Mouse (Mus musculus): ENCODE measurements at regions not wholly inside any gene's neighbourhood (a gene's known extent, or its start where the extent isn't known, plus 50 kb on each side); places are given as distances from the start of the nearest gene placed in this dataset.
A peak's percentile ranks its signal among the peaks of the same experiment; 100 is the strongest.
"Not testable (repeated sequence)": the region's sequence is repeated elsewhere in the genome, so short reads cannot be mapped to it uniquely, and the experiment has no call there.

DNA sequence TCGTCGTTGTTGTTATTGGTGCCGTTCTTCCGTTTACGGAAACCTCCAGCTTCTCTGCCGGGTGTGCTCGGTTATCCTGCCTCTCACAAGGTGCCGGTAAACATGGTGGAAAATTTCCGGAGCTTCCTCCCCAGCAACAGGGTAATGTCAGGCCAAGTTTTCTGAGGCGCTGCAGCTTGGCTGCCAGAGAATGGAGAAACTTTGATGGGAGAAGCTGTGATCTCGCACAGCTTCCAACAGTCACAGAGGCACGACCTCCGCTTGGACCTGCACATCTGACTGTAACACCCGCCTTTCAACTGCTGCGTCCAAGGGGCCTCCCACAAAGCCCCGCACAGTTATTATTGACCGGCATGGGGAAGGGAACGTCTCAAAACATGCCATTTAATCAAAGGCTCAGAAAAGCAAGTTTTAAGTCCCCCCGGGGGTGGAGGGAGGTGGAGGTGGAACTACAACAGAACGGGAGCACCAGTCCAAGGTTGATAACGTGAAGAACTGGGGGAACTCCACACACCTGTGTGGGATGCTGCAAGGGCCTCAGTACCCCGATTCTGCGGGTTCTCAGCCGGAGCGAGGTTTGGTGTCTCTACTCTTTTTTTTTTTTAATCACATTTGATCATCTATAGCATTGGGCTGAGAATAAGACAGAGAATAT is 299.1 kb downstream of the Vrk1 start:
- no peak for DNase-seq (ENCODE audit: low spot score)

DNA sequence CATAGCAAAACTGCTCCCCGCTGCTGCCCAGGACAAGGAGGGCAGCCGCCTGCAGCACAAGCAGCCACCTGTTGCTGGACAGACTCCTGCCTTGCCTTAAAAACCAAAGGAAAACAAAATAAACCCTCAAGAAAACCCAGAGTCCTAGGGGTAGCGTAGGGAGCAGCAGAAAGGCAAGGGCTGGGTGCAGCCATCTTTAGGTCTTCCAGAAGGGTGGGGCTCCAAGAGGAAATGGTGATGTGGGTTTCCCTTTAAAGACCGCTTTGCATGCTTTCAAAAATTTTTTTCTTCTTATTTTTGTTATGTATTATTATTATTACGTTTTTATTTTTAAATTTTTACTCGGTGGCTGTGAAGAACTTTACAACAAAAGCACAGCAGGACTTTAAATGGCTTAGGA is 300.1 kb downstream of the Vrk1 start:
- DNase-seq (ENCODE audit: low spot score) = no peak

DNA sequence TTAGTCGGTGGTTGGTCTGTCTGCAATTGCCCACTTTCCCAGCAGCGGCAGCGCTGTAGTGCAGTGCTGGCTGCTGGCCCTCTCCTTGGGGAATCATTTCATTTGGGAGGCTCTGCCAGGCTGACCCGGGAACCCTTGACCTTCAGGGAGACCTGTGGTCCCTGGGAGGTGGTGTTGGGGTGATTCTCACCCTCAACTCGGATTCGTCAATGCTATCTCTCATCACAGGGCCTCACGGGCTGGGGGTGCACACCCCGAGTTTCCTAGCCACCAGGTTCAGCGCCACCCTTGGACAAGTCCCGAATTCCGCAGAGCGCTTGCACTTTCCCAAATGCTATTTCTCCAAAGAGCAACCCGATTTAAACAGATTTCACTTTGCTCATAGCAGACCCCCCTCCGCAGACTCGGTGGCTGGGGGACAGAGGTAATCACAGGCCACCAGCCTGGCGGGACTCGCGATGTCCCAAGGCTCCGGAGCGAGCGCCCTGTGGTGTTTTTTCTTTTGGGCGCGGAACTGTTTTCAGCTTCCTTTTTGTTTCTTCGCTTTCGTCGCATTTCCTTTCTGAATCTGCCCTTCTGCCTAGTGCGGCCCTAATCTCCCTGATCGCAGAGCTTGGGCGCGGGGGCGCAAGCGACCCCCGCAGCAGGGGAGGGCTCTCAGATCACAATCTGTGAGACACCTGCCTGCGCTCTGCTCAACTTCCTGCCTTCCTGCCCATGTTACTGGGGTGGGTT is 300.7 kb downstream of the Vrk1 start:
- DNase-seq (ENCODE audit: low spot score) = peak; percentile 1

DNA sequence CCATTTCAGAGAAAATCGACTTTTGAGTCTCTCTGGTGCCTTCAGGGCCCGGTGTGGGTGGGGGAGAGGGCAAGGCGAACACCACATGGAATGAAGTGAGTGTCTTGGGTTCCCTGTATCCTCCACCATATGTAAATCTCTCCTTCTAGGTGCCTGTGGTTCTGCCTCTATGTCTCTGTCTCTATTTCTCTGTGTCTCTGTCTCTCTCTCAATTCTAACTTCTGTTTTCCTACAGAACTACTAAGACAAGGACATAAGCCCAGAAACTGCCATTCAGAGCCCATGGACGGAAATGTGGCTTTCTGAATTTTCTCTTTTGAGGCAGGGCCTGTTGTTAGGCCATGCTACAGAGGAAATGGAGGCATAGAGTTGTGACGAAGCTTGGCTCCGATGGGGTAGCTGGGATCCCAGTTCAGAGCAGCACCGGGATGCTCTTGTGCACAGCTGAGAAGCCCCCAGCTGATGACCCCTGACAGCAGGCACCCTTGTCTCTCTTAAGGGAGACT is 301.3 kb downstream of the Vrk1 start:
- DNase-seq (ENCODE audit: low spot score) = no peak

DNA sequence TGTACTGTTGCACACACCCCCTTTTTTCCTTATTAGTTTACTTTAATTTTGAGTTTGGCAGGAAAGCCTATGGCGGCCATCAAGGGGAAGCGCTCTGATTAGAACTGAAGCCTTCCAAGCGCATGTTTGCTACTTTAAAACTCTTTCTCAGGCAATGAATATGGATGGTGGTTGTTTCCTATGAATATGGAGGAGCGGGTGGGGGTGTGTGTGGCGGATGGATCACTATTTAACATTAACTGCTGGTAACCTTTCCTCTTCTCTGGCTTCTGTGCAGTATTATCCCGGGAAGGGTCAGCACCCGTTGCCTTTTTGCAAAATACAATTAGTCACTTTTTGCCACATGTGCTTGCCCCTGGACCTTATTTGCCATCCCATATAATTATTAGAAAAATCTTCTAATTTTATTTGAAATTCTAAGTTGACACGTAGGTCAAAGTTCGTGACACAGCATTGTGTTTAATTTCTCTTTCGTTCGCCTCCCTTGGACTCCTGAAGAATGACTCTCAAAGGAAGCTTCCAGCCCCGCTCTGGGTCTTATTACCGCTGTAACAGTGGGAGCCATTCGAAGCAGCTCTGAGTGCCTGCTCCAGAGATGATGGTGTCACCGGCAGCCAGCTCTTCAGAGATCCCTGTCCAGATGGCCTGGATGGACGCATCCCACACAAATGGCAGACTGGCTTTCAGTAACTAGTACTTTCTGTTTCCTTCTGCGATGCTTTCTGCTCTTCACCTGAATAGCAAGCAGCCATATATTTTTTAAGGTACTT is 302.0 kb downstream of the Vrk1 start:
- DNase-seq (ENCODE audit: low spot score) = no peak

DNA sequence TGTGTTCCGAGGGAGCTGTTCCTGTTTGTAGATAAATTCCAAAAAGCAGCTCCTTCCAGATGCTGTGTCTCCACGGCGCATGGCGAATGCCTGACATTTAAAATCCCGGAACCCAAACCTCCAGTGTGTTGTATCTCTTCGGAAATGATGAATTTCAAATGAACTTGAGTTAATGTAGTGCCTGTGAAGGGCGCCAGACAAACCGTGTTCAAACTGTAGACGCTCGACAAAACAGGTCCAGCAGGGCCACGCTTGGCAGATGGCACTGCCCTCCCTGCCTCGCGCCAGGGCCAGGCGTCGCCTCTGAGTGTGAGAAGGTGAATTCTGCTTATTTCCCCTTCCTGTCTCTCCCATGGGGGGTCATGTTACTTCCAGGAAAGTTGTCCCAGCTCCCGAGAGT is 307.7 kb downstream of the Vrk1 start:
- no peak for DNase-seq (ENCODE audit: low spot score)

DNA sequence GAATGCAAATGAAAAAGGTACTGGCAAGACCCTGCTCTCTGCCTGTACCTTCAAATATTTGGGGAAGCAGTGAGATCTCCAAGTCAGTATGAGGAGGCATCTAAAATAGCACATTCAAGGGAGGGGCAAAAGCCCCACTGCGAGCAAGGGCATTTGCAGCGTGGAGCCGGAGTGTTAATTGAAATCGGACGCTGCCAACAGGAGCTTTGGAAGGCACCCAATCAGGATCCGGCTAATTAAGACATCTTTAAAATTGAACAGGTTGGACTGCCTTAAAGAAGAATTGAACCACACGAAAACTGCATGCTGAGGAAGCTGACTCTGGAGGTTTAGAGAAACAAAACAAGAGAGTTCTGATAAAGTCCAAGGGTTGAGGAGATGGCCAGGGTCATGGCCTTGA is 311.5 kb downstream of the Vrk1 start:
- no peak for DNase-seq (ENCODE audit: low spot score)

DNA sequence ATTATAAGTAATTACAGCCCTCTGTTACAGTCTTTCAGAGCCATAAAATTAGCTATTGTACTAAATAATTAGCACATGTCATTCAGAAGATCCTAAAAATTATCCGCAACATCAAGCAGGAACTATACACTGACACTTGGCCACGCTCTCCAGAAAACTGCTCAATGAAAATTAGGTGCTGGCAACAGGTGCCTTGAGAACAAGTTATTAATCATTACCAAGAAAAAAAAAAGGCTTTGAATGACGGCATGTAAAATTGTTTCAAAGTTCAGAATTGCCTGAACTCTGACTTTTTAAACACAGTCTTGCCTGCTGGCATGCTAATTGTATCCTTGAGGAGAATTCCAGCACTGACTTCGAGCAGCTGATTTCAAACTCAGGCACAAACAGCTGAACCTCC is 316.6 kb downstream of the Vrk1 start:
- DNase-seq (ENCODE audit: low spot score) = no peak

DNA sequence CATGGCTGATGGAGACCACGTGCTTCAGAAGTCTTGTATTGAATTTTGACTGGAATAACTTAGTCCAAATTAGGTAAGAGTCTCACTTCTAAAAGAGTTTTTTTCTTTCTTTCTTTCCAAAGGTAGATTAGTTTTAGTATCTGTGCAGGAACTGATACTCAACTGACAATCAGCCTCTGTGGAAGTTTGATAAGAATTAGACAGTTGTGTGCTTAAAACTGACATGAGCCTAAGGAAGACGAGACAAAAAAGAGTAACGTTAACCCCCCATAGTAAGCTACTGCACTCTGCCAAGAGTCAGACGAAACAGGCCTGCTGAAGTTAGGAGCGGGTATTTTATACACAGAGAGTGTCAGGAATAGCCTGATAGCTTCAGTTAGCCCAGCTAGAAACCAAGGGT is 317.3 kb downstream of the Vrk1 start:
- no peak for DNase-seq (ENCODE audit: low spot score)

DNA sequence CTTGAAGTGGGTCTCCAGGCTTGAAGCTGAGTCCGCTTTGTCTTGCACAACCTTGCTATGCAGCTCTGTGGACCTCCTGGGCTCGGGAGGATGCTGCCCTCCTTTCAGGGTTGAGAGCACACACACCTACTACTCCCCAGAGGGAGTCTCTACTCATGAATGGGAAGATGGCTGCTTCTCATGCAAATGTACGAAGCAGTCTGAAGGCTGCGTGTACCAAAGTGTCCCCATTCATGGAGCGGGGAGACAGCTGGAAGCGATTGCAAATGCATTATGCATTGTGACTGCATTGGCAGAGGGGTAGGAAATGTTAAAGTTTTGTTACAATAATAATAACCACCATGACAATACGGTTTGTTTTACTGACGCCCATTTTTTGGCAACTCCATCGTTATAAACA is 347.8 kb downstream of the Vrk1 start:
- no peak for DNase-seq (ENCODE audit: low spot score)

DNA sequence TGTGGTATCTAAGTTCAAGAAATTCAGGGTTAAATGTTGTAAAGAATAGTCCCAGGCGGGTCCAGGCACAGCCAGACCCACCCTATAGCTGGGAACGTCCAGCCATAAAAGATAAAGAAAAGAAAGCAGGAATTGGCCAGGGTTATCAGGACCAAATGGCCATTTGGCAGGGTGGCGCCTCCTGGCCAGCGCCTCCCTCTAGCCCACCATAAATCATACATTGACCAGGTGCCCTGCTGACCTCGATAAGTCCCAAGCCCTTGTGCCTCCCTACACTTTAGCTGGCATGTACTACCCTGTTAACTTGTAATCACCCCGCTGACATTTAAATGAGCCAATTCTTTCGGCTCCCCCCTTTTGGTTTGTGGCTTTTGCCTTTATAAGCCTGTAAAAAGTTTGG is 351.6 kb downstream of the Vrk1 start:
- not testable (repeated sequence) for DNase-seq (ENCODE audit: low spot score)

DNA sequence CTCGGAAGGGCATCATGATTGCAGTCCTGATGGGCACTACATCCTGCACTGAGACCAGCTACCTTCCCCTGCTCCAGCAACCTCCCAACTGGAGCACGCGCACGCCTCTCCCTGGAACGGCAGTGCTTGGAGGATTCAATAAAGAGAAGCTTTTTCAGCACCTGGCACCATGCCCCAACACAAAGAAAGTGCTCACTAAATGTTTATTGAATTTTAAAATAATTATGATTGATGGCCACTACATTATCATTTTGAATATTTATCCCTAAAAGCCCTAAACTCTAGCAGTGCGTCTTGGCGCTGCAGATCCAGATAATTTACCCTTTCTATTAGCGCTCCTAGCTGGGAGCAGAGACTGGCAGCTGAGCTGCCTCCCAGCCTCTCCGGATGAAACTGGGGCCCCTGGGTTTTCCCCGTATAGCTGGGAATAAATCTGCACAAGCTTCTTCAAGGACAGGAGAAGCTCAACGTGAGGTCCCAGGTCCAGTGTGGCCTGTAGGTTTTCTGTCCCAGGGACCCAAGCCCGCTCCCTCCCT is 364.9 kb downstream of the Vrk1 start:
- DNase-seq (ENCODE audit: low spot score) = no peak

DNA sequence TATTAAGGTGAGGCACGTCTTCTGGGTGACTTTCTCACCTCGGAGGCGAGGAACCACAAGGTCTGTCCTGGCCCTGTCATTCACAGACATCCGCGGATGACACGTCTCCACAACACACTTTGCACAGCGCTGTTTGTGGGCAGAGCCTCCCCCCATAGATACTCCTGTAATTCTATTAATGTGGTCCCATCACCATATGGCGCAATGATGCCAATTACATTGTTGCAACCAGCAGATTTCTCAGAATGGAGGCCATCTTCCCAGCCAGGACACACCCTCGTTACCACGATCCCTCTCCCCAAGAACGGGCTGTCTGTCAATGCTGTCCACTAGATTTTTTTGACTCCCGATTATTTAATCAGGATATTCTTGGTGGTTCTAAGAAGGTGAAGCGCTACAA is 365.9 kb downstream of the Vrk1 start:
- no peak for DNase-seq (ENCODE audit: low spot score)

DNA sequence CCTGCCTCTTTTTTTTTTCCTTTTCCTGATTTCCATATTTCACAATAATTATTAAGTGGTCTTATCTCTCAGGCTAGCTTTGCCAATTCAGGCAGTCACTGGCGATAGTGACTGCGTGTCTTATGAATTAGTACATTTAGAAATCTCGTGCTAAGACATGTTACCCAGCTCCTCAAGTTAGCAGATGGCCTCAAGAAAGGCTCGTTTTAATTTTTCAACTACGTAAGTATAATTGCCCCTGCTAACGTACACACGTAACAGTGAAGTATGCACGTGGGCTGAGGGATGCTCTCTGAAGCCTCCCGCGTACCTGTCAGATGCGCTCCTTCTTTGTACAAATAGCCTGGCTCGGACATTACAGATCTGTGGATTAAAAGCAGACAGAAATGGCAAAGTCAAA is 366.8 kb downstream of the Vrk1 start:
- no peak for DNase-seq (ENCODE audit: low spot score)

DNA sequence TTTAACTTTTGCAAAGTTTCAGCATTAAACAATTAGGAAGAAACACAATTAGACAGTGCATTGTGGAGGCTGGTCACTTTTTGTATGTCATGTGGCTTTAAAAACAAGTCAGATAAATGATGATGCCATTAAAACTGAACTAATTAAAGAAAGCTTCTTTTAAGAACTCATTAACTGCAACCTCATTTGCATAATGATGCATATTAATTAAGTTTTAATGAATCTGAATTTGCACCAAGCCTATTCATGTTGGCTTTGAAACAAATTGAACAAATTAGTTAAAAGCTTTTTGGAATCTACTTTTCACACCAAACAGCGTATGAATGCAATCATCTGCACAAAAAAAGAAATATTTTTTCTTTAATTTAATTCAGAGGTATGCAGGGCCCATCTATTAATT is 367.3 kb downstream of the Vrk1 start:
- no peak for DNase-seq (ENCODE audit: low spot score)

DNA sequence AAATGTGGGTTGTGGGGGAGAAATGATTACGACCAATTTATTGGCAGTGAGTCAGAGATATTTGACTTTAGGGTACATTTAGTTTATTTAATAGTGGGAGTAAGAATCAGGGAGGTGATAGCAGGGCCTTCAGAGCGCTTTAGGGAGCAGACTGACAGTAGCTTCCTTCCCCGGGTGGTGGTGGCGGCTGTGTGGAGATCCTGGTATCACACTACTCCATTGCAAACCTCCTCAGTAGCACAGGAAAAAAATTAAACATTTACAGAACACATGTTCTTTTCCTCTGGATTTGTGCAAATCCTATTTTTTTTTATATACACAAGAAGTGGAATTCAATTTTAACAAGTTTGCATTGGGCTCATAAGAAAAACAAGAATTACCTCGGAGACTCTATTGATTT is 367.7 kb downstream of the Vrk1 start:
- no peak for DNase-seq (ENCODE audit: low spot score)

DNA sequence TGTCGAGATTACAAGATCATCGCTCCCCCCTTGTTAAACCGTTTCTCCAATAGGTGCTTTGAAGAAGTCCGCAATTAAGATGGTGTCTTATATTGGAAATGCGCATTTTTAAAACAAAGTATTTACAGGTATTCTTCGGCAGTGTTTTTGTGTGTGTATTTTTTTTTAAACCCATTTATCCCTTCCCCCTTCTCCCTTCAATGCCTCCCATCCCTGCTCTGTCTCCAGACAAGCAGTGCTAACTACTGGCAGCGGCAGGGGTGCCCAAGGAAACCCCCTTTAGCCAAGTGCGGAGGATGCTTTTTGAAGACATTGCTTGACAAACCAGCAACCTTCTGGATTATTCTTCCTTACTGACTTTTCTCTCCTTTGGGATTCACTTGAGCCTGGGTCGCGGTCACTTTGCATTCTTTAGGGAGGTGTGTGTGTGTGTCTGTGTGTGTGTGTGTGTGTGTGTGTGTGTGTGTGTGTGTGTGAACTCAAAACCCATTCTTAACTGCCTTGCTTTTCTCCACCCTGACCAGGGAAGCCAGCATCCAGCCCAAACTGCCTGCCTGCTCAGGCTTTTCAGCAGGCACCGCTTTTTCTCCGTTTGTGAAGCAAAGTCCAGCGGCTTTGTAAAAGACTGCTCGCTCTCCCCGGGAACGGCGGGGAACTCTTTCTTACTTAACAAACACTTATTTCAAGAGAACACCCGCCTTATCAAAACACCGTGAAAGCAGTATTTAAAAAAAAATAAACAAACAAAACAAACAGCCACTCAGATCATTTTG is 368.5 kb downstream of the Vrk1 start:
- DNase-seq (ENCODE audit: low spot score) = no peak

DNA sequence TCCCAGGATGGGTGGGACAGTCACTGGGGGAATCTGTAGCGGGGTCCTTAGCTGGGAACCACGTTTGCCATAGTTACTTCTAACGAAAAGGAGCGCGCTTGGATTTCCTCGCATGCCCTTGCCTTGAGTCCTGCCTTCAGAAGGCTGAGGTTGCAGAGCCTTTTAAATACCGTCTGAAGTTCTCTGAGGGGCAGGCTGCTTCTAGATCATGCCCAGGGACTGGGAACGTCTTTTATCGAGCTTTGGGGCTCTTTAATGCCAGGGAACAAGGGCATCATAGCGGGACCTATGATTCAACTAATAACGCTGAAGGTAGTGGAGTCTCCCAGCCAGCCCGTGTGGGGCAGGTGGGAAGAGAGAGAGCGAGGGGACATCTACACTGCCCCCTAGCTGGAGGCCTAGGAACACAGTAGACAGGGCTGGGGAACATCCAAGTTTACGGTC is 369.1 kb downstream of the Vrk1 start:
- no peak for DNase-seq (ENCODE audit: low spot score)

DNA sequence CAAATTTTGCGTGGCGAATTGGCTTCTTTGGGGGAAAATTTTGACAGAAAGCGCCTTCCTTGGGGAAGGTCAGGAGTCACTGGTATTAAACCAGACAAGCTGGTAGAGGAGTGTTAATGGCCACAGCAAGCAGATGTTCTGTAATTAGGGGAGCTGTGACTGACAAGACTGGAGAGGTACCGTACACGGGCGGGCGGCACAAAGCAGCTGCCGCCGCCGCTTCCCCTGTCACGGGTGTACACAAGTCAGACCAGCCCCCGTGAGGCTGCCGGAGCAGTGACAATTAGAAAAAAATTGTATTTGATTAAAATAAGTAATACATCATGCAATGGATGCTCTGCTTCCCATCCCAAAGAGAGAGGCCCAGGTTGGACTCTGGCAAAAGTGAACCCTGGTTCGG is 369.8 kb downstream of the Vrk1 start:
- DNase-seq (ENCODE audit: low spot score) = no peak

DNA sequence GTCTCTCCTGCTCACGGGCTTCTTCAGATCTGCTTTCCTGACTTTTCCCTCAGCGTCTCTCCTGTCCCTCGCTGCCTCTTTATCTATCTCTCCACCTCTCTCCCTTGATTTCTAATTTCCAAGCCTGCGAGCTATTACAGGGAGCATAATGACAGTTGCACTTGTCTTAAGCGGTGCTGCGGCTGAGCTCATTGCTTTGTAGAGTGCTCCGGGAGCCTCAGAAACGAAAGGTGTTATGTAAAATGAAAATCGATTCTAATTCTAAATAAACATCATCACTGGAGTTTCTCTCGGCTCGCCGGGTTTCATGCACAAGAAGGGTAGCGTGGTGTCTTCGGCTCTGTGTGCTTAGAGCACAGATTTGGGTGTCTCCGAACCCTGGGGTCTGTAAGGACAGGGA is 371.8 kb downstream of the Vrk1 start:
- no peak for DNase-seq (ENCODE audit: low spot score)

DNA sequence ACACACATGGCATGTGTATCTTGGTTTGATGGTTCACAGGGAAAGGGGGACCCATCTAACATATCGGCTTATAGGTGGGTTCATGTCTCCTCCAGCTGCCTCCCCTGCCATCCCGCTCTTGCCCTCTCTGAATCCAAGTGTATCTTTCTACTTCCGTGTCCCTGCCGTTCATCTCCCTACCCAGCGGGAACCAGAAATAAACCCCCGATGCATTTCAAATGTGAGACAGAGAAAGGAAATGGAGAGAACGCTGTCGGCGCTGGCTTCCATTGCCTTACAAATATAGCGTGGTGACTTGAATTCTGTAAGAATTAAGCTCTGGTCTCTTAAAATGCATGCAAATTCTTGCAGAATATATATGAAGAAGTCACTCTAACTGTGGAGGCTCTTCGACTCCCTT is 379.2 kb downstream of the Vrk1 start:
- no peak for DNase-seq (ENCODE audit: low spot score)

DNA sequence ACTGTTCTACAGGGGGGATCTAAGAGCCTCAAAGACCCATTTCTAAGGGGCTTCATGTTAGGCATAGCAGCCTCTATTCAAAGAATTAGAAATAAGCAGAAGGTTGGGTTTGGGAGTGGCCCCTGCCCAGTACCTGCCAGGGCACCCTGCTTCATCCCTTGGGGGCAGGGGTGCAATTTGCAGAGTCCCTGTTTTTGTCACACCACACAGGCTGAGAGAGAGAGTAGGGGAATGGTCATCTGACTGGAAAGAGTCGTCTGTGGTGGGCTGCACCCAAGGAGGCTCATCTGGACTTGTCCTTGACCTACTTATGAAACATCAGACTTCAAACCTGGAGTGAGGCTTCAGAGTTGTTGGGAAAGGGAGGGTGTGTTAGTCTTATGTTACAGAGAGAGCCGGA is 382.3 kb downstream of the Vrk1 start:
- no peak for DNase-seq (ENCODE audit: low spot score)
